Mouse (Mus musculus) E14TG2a.4 (cell line): ENCODE measurements at regions not wholly inside any gene's neighbourhood (a gene's known extent, or its start where the extent isn't known, plus 50 kb on each side); places are given as distances from the start of the nearest gene placed in this dataset.

Experiments
- CTCF ChIP-seq: conservative IDR thresholded peaks from 2 replicates; pipeline ENCODE4 v1.5.1; 2014; ENCODE audit warnings: low read length
- NANOG ChIP-seq: IDR thresholded peaks from 2 replicates; pipeline ENCODE4 v1.6.1; 2014; ENCODE audit warnings: borderline replicate concordance, low read length, mixed read lengths
- POU5F1 ChIP-seq: IDR thresholded peaks from 2 replicates; pipeline ENCODE4 v1.6.1; 2014; ENCODE audit warnings: low read length, borderline replicate concordance

- no peak for TF ChIP-seq CTCF
- no peak for TF ChIP-seq NANOG
- TF ChIP-seq POU5F1, result no peak
These were observed 159.6 kb upstream of the Arid1b start for GRCm38 (mm10) chr17:4834571-4834970.
